Mouse (Mus musculus): ENCODE measurements around the gene Fxyd6.

Fxyd6 gene

GRCm38 (mm10) chr9:45411803-45412202 lies 41.8 kb downstream of the Fxyd6 start:
- peak; percentile 76 for DNase-seq (ENCODE audit: low read depth, low spot score)
- no peaks in the 10 kb centered on the region for H3K27me3 ChIP-seq (ENCODE audit: control insufficient read depth, insufficient read depth, low read length, poor library complexity, severe bottlenecking)
- no peaks in the 10 kb centered on the region for H3K36me3 ChIP-seq (ENCODE audit: control insufficient read depth, insufficient read depth, low read length, poor library complexity, severe bottlenecking)

- H3K27me3 ChIP-seq (ENCODE audit: control insufficient read depth, insufficient read depth, low read length, poor library complexity, severe bottlenecking): no peaks in the 10 kb centered on the region
- DNase-seq (ENCODE audit: low read depth, low spot score): peak; percentile 90
- H3K36me3 ChIP-seq (ENCODE audit: control insufficient read depth, insufficient read depth, low read length, poor library complexity, severe bottlenecking): no peaks in the 10 kb centered on the region
Observed at GRCm38 (mm10) chr9:45412287-45412686, 42.3 kb downstream of the Fxyd6 start.

- Histone ChIP-seq H3K27me3 (ENCODE audit: control insufficient read depth, insufficient read depth, low read length, poor library complexity, severe bottlenecking) (no peaks in the 10 kb centered on the region), H3K36me3 (ENCODE audit: control insufficient read depth, insufficient read depth, low read length, poor library complexity, severe bottlenecking) (no peaks in the 10 kb centered on the region)
- no peak for DNase-seq (ENCODE audit: low read depth, low spot score)
Observed at GRCm38 (mm10) chr9:45412700-45413477, 42.9 kb downstream of the Fxyd6 start.

- no peaks in the 10 kb centered on the region for H3K27me3 ChIP-seq (ENCODE audit: control insufficient read depth, insufficient read depth, low read length, poor library complexity, severe bottlenecking)
- no peaks in the 10 kb centered on the region for H3K36me3 ChIP-seq (ENCODE audit: control insufficient read depth, insufficient read depth, low read length, poor library complexity, severe bottlenecking)
- peak; percentile 47 for DNase-seq (ENCODE audit: low read depth, low spot score)
Observed at GRCm38 (mm10) chr9:45413478-45414140, 43.6 kb downstream of the Fxyd6 start.

- H3K27me3 ChIP-seq (ENCODE audit: control insufficient read depth, insufficient read depth, low read length, poor library complexity, severe bottlenecking): no peaks in the 10 kb centered on the region
- H3K36me3 ChIP-seq (ENCODE audit: control insufficient read depth, insufficient read depth, low read length, poor library complexity, severe bottlenecking): no peaks in the 10 kb centered on the region
- DNase-seq (ENCODE audit: low read depth, low spot score): no peak
Observed at GRCm38 (mm10) chr9:45415912-45416311, 45.9 kb downstream of the Fxyd6 start.

GRCm38 (mm10) chr9:45417245-45417644 lies 47.3 kb downstream of the Fxyd6 start:
- peak; percentile 88 for DNase-seq (ENCODE audit: low read depth, low spot score)
- H3K36me3 ChIP-seq (ENCODE audit: control insufficient read depth, insufficient read depth, low read length, poor library complexity, severe bottlenecking): no peaks in the 10 kb centered on the region
- no peaks in the 10 kb centered on the region for H3K27me3 ChIP-seq (ENCODE audit: control insufficient read depth, insufficient read depth, low read length, poor library complexity, severe bottlenecking)

GRCm38 (mm10) chr9:45418252-45418651 lies 48.3 kb downstream of the Fxyd6 start:
- no peaks in the 10 kb centered on the region for H3K27me3 ChIP-seq (ENCODE audit: control insufficient read depth, insufficient read depth, low read length, poor library complexity, severe bottlenecking)
- no peaks in the 10 kb centered on the region for H3K36me3 ChIP-seq (ENCODE audit: control insufficient read depth, insufficient read depth, low read length, poor library complexity, severe bottlenecking)
- DNase-seq (ENCODE audit: low read depth, low spot score): no peak

GRCm38 (mm10) chr9:45421209-45421608 lies 51.2 kb downstream of the Fxyd6 start:
- DNase-seq (ENCODE audit: low read depth, low spot score): peak; percentile 46
- no peaks in the 10 kb centered on the region for H3K27me3 ChIP-seq (ENCODE audit: control insufficient read depth, insufficient read depth, low read length, poor library complexity, severe bottlenecking)
- H3K36me3 ChIP-seq (ENCODE audit: control insufficient read depth, insufficient read depth, low read length, poor library complexity, severe bottlenecking): no peaks in the 10 kb centered on the region

- H3K27me3 ChIP-seq (ENCODE audit: control insufficient read depth, insufficient read depth, low read length, poor library complexity, severe bottlenecking): no peaks in the 10 kb centered on the region
- no peak for DNase-seq (ENCODE audit: low read depth, low spot score)
- H3K36me3 ChIP-seq (ENCODE audit: control insufficient read depth, insufficient read depth, low read length, poor library complexity, severe bottlenecking): no peaks in the 10 kb centered on the region
Observed at GRCm38 (mm10) chr9:45422761-45423298, 52.8 kb downstream of the Fxyd6 start.

- no peak for DNase-seq (ENCODE audit: low read depth, low spot score)
- Histone ChIP-seq H3K36me3 (ENCODE audit: control insufficient read depth, insufficient read depth, low read length, poor library complexity, severe bottlenecking) (no peaks in the 10 kb centered on the region), H3K27me3 (ENCODE audit: control insufficient read depth, insufficient read depth, low read length, poor library complexity, severe bottlenecking) (no peaks in the 10 kb centered on the region)
Observed at GRCm38 (mm10) chr9:45426456-45426855, 56.5 kb downstream of the Fxyd6 start, which contains the start of gene Dscaml1. Gene Dscaml1, plus strand, starts transcription at chr9:45426628.

GRCm38 (mm10) chr9:45429392-45429791 lies 59.4 kb downstream of the Fxyd6 start:
- Histone ChIP-seq H3K36me3 (ENCODE audit: control insufficient read depth, insufficient read depth, low read length, poor library complexity, severe bottlenecking) (no peaks in the 10 kb centered on the region), H3K27me3 (ENCODE audit: control insufficient read depth, insufficient read depth, low read length, poor library complexity, severe bottlenecking) (no peaks in the 10 kb centered on the region)
- DNase-seq (ENCODE audit: low read depth, low spot score): no peak

- Histone ChIP-seq H3K27me3 (ENCODE audit: control insufficient read depth, insufficient read depth, low read length, poor library complexity, severe bottlenecking) (no peaks in the 10 kb centered on the region), H3K36me3 (ENCODE audit: control insufficient read depth, insufficient read depth, low read length, poor library complexity, severe bottlenecking) (no peaks in the 10 kb centered on the region)
- DNase-seq (ENCODE audit: low read depth, low spot score): no peak
Observed at GRCm38 (mm10) chr9:45429951-45430697, 60.1 kb downstream of the Fxyd6 start.

- Histone ChIP-seq H3K27me3 (ENCODE audit: control insufficient read depth, insufficient read depth, low read length, poor library complexity, severe bottlenecking) (no peaks in the 10 kb centered on the region), H3K36me3 (ENCODE audit: control insufficient read depth, insufficient read depth, low read length, poor library complexity, severe bottlenecking) (no peaks in the 10 kb centered on the region)
- no peak for DNase-seq (ENCODE audit: low read depth, low spot score)
Observed at GRCm38 (mm10) chr9:45430698-45430959, 60.6 kb downstream of the Fxyd6 start.

- DNase-seq (ENCODE audit: low read depth, low spot score): no peak
- H3K27me3 ChIP-seq (ENCODE audit: control insufficient read depth, insufficient read depth, low read length, poor library complexity, severe bottlenecking): no peaks in the 10 kb centered on the region
Observed at GRCm38 (mm10) chr9:45431150-45431549, 61.2 kb downstream of the Fxyd6 start.

GRCm38 (mm10) chr9:45432639-45433038 lies 62.7 kb downstream of the Fxyd6 start:
- H3K27me3 ChIP-seq (ENCODE audit: control insufficient read depth, insufficient read depth, low read length, poor library complexity, severe bottlenecking): no peaks in the 10 kb centered on the region
- no peak for DNase-seq (ENCODE audit: low read depth, low spot score)
- H3K36me3 ChIP-seq (ENCODE audit: control insufficient read depth, insufficient read depth, low read length, poor library complexity, severe bottlenecking): no peaks in the 10 kb centered on the region

More at GRCm38 (mm10) chr9:45431150-45431549, 61.2 kb downstream of the Fxyd6 start:
- H3K36me3 ChIP-seq (ENCODE audit: control insufficient read depth, insufficient read depth, low read length, poor library complexity, severe bottlenecking): no peaks in the 10 kb centered on the region

All from splenic B cell, adult 2 months (primary cell).